8 mouse cellular contexts compared by ENCODE assay signal in genomic region chr13:28532278-28532677, GRCm38 (mm10).
DNase-seq lines count a peak whose midpoint lies in the region; ATAC-seq lines count a peak whose summit lies in the region.

No protein-coding gene starts in this region.

- H3K9me3 ChIP-seq in heart, embryonic 10.5 days: no peaks in the 10 kb centered on the region
- H3K9me3 ChIP-seq in kidney, embryonic 14.5 days (ENCODE audit: control insufficient read depth, low read length): no peaks in the 10 kb centered on the region

- 80% methylated on average over 3 of the region's 3 CpGs for WGBS in heart, embryonic 10.5 days
- WGBS in kidney, embryonic 14.5 days: 67% methylated on average over 3 of the region's 3 CpGs

- peak; percentile 55 for DNase-seq in urinary bladder, postnatal 14 days (ENCODE audit: low spot score)
- DNase-seq in urinary bladder, adult 18-20 months (ENCODE audit: low spot score in 2 of 2): no peak
- no peak for DNase-seq in heart, embryonic 10.5 days (ENCODE audit: low spot score)
- peak; percentile 87 for DNase-seq in lung, postnatal 10 days
- DNase-seq in retina, embryonic 14.5 days (ENCODE audit: low spot score): no peak
- no peak for DNase-seq in B cell, adult 2 months
- no peak for DNase-seq in left cerebral cortex, adult 8-10 months (ENCODE audit: low spot score in 2 of 2)

- no peak overlapping the region for H3K4me2 ChIP-seq in kidney, embryonic 14.5 days (replicated peaks; ENCODE audit: low read depth, low read length)

- H3K27me3 ChIP-seq in heart, embryonic 10.5 days (ENCODE audit: insufficient read depth, poor library complexity, severe bottlenecking): no peaks in the 10 kb centered on the region
- H3K27me3 ChIP-seq in kidney, embryonic 14.5 days (ENCODE audit: control insufficient read depth, insufficient read depth, low read length): no peaks in the 10 kb centered on the region

- no peak overlapping the region for H3K4me3 ChIP-seq in heart, embryonic 10.5 days
- no peak overlapping the region for H3K4me3 ChIP-seq in kidney, embryonic 14.5 days (ENCODE audit: low read length)

- H3K4me1 ChIP-seq in heart, embryonic 10.5 days: peaks cover 28% of the 10 kb centered on the region
- peaks cover 13% of the 10 kb centered on the region for H3K4me1 ChIP-seq in kidney, embryonic 14.5 days (ENCODE audit: control insufficient read depth, insufficient read depth, low read length)

- no peaks in the 10 kb centered on the region for H3K36me3 ChIP-seq in heart, embryonic 10.5 days
- no peaks in the 10 kb centered on the region for H3K36me3 ChIP-seq in kidney, embryonic 14.5 days (ENCODE audit: control insufficient read depth, insufficient read depth, low read length)

- H3K9ac ChIP-seq in kidney, embryonic 14.5 days (ENCODE audit: low read depth, low read length): no peak overlapping the region

- ATAC-seq in kidney, embryonic 14.5 days (ENCODE audit: low FRiP score, low TSS enrichment): peak; percentile 71

- H3K27ac ChIP-seq in heart, embryonic 10.5 days: peak overlapping the region; percentile 17; the same call in 1 of the 2 replicates
- H3K27ac ChIP-seq in kidney, embryonic 14.5 days (ENCODE audit: low read depth, low read length): peak overlapping the region; percentile 74; the same call in 1 of the 2 replicates

Comparison
In these comparisons a context has a peak if more than half of its experiments do, and no peak if none do; other contexts are left out.
1. DNase-seq: peak in urinary bladder, postnatal 14 days (single experiment) and lung, postnatal 10 days (single experiment); none in urinary bladder, adult 18-20 months (0 of 2), heart, embryonic 10.5 days (single experiment), retina, embryonic 14.5 days (single experiment), B cell, adult 2 months (0 of 2) and left cerebral cortex, adult 8-10 months (0 of 2).